Mouse (Mus musculus) embryonic fibroblast, embryonic 13.5 days (primary cell): ENCODE data around the gene Gpr180. TPM values are rescaled to one million over a fixed set of nuclear protein-coding genes. Genes with fewer than 3 reads are reported as not detected.
"Not testable (repeated sequence)": the region's sequence is repeated elsewhere in the genome, so short reads cannot be mapped to it uniquely, and the experiment has no call there.

Experiments used
- H3K27ac ChIP-seq: 2 replicates; pipeline ENCODE4 v1.5.1; 2012; ENCODE audit warnings: low read length, control low read depth, inconsistent platforms; ENCODE audit not compliant: insufficient read depth
- H3K4me1 ChIP-seq: 2 replicates; pipeline ENCODE4 v1.6.1; 2011; ENCODE audit warnings: low read length; ENCODE audit not compliant: control insufficient read depth, insufficient read depth
- H3K4me3 ChIP-seq: 2 replicates; pipeline ENCODE4 v1.5.1; 2011; ENCODE audit warnings: mild to moderate bottlenecking, control low read depth, low read length; ENCODE audit not compliant: insufficient read depth
- CTCF ChIP-seq: IDR thresholded peaks from 2 replicates; pipeline ENCODE4 v1.5.1; 2011; ENCODE audit warnings: mild to moderate bottlenecking, control low read depth, low read length, moderate library complexity, borderline replicate concordance; ENCODE audit not compliant: insufficient read depth
- POLR2A ChIP-seq: IDR thresholded peaks from 2 replicates; pipeline ENCODE4 v1.6.1; 2011; ENCODE audit warnings: low read depth, mild to moderate bottlenecking, control low read depth, low read length, moderate library complexity
- polyA plus RNA-seq: library from polyadenylated mRNA; stranded (reverse); fragments of >200 nt; gene quantifications from 2 replicates; pipeline ENCODE4 v1.2.4, GENCODE M21; 2011; ENCODE audit warnings: low read depth; ENCODE audit not compliant: missing spikeins, insufficient read length

The Gpr180 gene
- 36.4 and 38.2 TPM in 2 replicates for polyA plus RNA-seq

DNA sequence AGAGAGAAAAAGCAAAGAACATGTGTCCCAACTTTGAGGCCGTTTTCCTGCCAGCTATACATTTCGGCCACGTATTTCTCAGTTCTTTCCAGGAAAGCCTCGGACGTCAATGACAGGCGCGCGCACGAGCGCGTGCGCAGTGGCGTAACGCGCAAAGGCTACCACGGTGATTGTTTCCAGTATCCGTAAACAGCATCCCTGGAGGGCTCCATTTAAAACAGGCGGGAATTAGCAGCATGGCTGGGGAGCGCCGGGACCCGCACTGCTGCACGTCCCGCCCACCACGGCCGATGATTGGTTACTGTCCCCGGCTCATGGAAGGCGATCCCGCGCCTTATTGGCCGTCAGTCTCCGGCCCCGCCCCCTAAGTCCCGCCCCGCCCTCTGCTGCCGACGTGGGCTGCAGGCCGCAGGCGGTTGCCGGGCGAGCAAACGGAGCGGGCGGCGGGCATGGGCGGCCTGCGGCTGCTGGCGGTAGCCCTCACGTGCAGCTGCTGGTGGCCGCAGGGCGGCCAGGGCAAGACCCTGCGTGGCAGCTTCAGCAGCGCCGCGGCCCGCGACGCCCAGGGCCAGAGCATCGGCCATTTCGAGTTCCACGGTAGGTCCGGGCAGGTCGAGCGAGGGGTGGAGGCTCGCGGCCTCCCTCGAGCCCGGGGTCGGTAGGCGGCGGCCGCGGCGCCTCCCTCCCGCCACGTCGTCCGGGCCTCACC, at the start of gene Gpr180:
Gpr180 (plus strand) TSS at position 415 of the 709 bp plus-strand sequence.
- Histone ChIP-seq H3K4me3 (peak within 1 kb of the TSS; percentile 80), H3K4me1 (peaks cover 2% of the 10 kb centered on the region; the same call in 1 of the 2 replicates), H3K27ac (peak within 1 kb of the TSS; percentile 70)
- TF ChIP-seq CTCF (no peak), POLR2A (peak; percentile 82)

DNA sequence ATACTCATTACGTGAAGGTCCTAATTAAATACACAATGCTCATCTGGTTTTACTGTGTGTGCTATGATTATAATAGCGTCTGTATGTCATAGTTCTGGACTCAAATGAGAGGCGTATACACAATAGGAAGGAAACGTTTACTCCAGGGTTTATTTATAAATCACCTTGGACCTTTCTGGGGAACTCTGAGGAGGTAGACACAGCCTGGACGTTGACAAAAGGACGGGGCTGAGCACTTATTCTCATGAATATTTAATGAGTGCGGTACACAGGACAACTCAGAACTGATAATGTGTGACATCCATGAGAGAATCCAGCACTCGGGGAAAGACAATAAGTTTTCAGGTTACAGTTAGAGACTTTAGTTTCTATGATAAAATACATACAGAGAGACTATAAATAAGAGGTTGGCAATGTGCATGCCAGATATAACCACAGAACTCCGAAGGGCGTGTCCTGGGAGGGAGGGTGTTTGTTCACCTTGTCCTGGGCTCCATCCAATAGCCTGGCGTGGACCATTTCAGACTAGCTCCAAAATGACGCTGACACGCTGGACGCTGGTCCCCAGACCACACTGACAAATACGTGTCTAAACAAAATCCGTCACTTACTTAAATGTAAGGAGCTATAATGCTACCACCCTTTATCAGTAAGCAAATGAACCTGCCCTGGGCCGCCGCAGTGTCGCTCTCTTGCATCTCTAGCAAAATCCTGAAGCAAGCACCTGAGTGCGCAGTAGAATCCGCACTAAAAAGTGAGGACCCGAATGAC, 48.3 kb upstream of the Gpr180 start:
- Histone ChIP-seq H3K4me1 (no peaks in the 10 kb centered on the region), H3K27ac (peak overlapping the region; percentile 57; the same call in 1 of the 2 replicates)
- no peak for TF ChIP-seq POLR2A
- no peak for TF ChIP-seq CTCF

GRCm38 (mm10) chr14:118089215-118089805, 47.6 kb upstream of the Gpr180 start:
- Histone ChIP-seq H3K27ac (peak overlapping the region; percentile 57), H3K4me1 (no peaks in the 10 kb centered on the region), H3K4me3 (peak overlapping the region; percentile 97)
- 0 out of 2 replicates have a peak, but pooled peaks have one; percentile 38 for TF ChIP-seq POLR2A
- no peak for TF ChIP-seq CTCF

More for the DNA sequence above, 48.3 kb upstream of the Gpr180 start:
- peak overlapping the region; percentile 97 for H3K4me3 ChIP-seq

GRCm38 (mm10) chr14:118089806-118090392, 47.1 kb upstream of the Gpr180 start:
- Histone ChIP-seq H3K27ac (no peak overlapping the region), H3K4me3 (peak overlapping the region; percentile 97), H3K4me1 (no peaks in the 10 kb centered on the region)
- TF ChIP-seq POLR2A, result no peak
- TF ChIP-seq CTCF, result no peak

DNA sequence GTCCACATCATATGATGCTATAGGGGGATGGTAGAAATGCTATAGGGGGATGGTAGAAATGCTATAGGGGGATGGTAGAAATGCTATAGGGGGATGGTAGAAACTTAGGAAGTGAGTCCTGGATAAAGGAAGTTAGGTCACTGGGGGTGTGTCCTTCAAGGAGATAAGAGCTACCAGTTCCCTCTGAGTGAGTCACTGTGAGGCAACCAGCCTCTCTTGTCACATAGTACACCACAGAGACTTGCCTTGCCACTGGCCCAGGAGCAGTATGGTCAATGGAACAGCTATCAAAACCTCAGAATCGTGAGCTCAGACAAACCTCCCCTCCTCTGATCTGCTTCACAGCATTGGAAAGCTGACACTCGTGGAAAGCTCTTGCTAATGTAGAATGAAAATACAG, 38.7 kb upstream of the Gpr180 start:
- H3K4me3 ChIP-seq, result no peak overlapping the region

DNA sequence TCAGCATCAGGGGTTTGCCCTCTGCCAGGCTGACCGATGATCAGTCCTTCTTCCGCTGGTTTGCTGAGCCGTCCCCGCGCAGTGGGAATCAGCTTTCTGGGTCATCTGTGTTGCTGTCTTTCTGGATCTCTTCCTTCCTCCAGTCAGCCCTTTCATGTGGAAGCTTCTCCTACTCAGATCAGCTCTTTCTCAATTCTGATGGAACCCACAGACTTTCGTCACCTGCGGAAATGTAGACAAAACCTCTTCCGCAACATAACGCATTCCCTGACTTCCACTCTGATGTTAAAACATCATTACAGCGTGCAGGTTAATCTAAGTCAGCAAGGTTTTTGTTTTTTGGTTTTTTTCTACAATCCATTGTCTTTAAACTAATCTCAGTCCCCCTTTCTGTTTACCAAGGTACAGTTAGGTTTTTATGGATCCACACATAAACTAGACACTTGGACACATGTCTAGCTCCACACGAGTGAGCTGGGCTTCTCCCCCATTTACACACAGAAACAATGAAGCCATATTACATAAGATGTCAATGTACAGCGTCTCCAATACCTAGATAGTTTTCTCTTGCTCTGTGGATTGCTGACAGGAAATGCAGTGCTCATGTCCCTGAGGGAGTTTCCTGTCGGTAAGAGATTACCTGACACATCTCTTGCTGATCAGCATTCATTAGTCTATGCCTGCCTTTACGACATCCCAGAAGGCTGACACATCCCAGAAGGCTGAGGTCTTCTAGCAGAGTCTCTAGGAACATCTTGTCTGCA, 35.5 kb upstream of the Gpr180 start:
- H3K27ac ChIP-seq, result no peak overlapping the region
- TF ChIP-seq CTCF (no peak), POLR2A (no peak)
- no peak overlapping the region for H3K4me3 ChIP-seq
- no peaks in the 10 kb centered on the region for H3K4me1 ChIP-seq

More for the DNA sequence above, 38.7 kb upstream of the Gpr180 start:
- H3K27ac ChIP-seq, result no peak overlapping the region
- no peak for TF ChIP-seq CTCF
- no peak for TF ChIP-seq POLR2A
- H3K4me1 ChIP-seq, result no peaks in the 10 kb centered on the region

- H3K4me1 ChIP-seq, H3K27ac ChIP-seq, H3K4me3 ChIP-seq: not testable (repeated sequence)
These were observed 29.5 kb upstream of the Gpr180 start for GRCm38 (mm10) chr14:118107479-118107878.

DNA sequence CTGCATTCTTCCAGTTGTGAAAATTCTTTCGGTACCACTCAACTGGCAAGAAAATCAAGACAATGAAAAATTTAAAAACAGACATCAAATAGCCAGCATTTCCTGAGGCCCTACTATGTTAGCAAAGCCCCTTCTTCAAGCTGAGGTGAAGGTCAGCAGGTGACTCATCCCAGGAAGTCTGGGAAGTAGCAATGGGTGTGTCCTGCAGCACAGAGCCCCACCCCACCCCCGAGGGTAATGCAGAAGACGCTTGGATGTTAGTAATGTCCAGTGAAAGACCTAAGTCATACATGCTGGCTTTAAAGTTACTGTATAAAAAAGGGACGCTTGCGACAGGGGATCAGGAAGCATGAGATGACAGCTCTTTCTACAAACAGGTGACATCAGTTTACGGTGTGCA, 23.8 kb upstream of the Gpr180 start:
- H3K27ac ChIP-seq, result no peak overlapping the region
- no peak overlapping the region for H3K4me3 ChIP-seq
- no peaks in the 10 kb centered on the region for H3K4me1 ChIP-seq
- TF ChIP-seq POLR2A (no peak), CTCF (no peak)

- no peaks in the 10 kb centered on the region for H3K4me1 ChIP-seq
These were observed 12.8 kb upstream of the Gpr180 start for GRCm38 (mm10) chr14:118124129-118124528.

More at GRCm38 (mm10) chr14:118124129-118124528, 12.8 kb upstream of the Gpr180 start:
- Histone ChIP-seq H3K4me3 (no peak overlapping the region), H3K27ac (no peak overlapping the region)
- no peak for TF ChIP-seq POLR2A
- TF ChIP-seq CTCF, result no peak
